Mouse (Mus musculus) adrenal gland, adult 8-10 months (tissue): ENCODE results near the gene Grm8. TPM values are rescaled to one million over a fixed set of nuclear protein-coding genes. Genes with fewer than 3 reads are reported as not detected.

ENCODE experiments used
- DNase-seq: peaks from one replicate; pipeline ENCODE4 v3.0.0; 2022
- total RNA-seq, 4 experiments: library from RNA; stranded (reverse); gene quantifications; 2 replicates each; pipeline ENCODE4 v1.2.4; 2022

Gene Grm8
- total RNA-seq, 4 experiments from 2014 or later: 0.48 to 1.0 (median 0.70) TPM

DNA sequence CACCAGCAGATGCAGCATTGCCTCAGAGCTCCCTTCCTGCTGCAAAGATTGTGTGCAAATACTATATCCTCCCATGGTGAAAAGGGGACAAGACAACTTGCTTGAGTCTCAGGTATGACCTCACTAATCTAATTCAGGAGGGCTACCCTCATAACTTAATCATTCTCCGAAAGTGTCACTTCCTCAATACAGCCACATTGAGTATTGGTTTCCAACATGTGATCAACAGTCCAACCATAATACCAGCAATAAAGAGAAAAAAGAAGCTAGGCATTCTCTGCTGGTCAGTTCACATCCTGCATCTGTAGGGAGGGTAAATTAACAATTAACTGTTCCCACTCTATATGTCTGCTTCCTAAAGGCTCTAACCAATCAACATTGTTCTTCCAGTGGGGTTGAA, 94.2 kb downstream of the Grm8 start:
- no peak for DNase-seq

DNA sequence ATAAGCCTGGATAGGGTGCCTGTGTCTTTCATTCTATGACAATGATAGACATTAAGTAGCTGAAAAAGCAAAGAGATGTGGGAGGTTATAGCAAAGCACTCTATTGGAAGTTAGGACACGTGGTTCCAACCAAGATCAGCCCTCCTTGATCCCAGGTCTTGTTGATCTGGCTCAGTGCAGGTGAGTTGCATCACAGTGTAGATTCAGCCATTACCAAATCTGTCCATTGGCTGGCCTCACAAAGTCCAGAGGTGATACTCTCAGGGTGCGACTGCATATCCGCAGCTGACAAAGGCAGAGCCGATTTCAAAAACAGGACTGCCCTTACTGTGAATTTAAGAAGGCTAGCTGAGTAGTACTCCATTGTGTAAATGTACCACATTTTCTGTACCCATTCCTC, 103.0 kb downstream of the Grm8 start:
- no peak for DNase-seq

DNA sequence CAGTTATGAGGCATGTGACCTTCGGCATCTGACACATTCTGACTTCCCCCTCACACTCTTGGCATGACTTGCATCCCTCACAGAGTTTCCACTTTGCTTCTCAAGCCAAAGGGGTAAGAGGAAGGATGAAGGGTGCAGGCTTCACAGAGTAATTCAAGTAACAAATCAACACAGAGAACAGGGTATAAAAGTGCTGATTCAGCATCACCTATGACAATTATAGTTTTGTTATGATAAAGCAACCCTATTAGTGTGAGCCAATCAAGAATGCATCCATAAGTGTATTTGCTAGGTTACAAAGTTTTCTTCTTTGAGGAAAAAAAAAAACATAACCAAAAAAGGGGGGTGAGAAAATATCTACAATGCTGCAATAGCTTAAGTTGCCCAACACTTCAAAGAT, 117.3 kb downstream of the Grm8 start:
- no peak for DNase-seq

DNA sequence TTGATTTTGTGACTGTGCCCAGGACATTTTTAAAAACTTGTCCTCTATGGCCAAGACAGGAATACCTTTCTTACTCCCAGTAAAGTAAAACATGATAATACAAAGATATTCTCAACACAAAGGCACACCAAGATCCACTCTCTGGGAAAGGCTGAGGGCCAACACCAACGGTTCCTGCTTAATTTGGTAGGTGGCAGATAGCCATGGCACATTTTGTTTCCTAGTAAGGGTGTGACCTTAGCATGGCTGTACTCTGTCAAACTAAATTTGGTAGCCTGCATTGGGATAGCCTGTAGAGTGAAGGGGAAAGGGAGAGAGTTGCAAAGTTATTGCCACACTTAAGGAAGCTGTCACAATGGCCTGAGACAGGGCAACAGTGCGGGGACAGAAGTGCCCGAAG, 128.0 kb downstream of the Grm8 start:
- DNase-seq: no peak

DNA sequence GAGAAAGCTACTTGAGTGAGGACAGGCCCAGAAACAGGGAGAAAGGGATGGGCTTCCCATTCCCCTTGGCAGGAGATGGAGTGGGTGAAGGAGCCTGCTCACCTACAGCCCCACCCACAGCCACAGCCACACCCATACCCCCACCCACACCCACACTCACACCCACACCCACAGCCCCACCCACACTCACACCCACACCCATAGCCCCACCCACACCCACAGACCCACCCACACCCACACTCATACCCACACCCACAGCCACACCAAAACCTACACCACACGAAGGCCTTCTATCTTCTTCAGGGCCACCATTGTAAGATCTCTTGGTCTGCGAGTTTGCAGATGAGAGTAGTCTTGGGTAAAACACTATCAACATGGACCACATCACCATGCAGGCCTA, 137.7 kb downstream of the Grm8 start:
- no peak for DNase-seq

DNA sequence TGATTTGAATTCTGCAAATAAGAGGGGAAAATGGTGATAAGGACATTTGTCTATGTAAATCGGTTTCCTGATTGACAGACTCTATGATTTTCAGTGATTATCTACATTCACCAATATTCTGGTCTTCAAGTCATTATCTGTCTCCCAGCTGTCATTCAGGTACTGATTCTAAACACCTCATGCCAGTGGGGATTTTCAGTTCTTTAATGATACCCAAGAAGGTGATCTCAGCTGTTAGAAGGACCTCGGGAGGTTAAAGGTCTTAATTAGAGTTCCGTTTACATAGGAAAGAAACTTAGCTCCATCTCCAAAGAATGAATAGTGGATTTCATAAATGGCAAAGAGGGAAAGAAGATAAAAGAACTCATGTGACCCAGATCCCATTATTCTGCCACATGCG, 143.7 kb downstream of the Grm8 start:
- DNase-seq: no peak

DNA sequence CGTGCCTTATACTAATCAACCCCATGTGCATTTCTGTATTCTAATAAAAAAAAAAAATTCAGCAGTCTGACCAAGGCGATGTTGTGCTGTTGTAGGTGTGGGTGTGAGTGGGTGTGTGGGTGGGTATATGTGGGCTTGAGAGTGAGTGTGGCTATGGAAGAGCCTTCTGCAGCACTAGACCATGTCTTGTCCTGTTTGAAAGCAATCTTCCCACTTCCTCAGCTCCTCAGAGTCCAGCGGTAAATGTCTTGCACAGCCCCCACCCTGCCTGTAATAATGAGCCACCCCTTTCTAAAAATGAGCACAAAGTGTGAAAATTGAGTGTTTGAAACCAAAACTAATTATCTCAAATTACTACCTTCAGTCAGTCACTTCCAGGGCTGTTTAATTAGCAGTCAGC, 152.4 kb downstream of the Grm8 start:
- DNase-seq: no peak

DNA sequence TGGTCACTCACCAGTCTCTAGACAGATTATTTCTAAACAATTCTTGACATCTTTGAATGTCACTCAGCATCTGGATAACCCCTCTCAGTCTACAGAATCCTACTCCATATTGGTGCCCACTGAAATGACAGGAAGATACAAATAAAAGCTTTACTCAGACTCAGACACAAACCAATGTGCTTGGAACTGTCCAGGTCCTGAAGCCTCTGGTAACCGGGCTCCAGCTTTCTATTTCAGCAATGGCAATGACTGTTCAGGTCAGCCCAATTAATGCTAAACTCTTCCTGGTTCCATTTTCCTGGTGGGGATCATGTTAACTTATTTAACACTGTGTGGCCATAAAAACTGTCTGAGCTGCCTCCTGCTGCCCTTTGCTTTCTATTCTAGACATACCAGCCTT, 153.0 kb downstream of the Grm8 start:
- no peak for DNase-seq

DNA sequence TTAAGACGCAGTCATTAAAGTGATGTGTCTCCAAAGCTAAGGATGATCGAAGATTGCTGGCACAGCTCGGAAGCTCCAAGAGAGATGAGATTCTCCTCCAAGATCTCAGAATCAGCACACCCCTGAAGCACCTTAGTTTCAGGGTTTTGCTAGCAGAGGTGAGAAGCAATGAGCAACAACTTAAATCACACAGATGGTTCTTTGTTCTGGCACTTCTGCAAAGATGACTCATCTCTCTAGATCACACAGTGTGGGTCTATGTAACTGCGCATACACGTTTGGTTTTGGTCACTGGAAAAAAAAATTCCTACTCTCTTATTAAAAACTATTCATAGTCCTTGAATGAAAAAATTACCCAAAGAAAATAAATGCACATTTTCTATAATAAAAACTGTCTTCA, 157.6 kb downstream of the Grm8 start:
- DNase-seq: no peak

DNA sequence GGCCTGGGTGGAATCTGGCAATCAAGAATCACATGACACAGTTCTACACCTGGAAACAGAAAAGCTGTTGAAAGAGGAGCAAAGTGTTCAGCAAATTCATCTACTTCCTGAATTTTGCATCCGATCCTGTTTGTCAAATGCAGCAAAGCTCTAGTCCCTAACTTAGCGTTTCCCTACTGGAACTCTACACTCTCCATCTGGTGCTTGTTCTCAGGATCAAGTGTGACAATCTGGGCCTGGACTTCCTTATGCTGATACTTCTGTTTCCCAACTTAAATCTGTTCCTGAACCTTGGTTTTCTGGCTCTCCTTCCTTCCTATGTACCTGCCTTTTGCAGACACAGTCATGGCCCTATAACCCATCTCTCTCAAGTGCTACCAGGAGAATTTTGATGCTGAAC, 166.1 kb downstream of the Grm8 start:
- DNase-seq: no peak

DNA sequence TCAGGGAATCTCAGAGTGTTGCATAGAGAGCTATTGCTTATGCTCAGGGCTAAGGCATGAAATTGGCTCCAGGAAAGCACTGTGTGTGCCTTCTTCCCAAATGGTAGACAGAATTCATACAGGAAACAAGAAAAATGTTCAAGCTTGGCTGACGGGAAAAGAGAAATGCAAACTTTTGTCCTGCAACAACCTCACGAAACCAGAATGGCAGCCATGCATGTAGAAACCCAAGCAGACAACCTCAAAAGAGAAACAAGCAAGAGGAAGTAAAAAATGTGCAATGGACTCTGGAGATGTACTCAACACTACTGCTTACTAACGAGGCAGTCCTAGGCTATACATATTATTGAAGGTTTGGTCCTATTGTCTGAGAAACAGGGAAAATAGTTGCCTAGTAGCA, 167.9 kb downstream of the Grm8 start:
- no peak for DNase-seq

DNA sequence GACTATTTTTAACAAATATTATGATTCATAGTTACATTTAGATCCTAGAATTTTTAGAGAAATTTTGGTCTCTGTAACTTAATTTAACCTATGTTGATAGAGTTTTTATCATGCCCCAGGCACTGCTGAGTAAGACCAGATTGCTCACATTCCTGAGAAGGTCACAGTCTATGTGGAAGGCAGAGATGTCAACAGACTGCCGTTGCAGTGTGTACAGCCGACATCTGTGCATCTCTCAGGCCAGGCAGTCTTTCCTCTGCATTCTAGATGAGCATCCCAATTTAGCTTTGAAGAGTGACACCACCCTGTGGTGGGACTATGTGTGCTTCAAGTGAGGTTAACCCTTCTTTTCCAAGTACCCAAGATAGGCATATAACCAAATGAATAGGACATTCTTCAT, 169.7 kb downstream of the Grm8 start:
- DNase-seq: no peak

DNA sequence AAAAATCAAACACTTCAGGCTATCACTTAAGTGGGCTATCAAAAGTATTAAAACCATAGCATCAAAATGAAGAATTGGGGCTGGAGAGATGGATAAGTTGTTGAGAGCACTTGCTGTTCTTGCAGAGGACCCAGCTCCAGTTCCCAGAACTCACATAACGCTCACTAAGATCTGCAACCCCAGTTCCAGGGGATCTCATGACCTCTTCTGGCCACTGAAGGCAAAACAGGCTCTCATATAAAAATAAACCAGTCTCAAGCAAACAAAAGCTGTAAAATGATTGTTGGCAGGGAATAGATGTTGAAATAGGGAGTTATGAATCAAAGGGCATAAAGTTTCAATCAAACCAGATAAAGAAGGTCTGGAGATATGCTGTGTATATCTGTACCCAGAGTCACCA, 171.1 kb downstream of the Grm8 start:
- no peak for DNase-seq

DNA sequence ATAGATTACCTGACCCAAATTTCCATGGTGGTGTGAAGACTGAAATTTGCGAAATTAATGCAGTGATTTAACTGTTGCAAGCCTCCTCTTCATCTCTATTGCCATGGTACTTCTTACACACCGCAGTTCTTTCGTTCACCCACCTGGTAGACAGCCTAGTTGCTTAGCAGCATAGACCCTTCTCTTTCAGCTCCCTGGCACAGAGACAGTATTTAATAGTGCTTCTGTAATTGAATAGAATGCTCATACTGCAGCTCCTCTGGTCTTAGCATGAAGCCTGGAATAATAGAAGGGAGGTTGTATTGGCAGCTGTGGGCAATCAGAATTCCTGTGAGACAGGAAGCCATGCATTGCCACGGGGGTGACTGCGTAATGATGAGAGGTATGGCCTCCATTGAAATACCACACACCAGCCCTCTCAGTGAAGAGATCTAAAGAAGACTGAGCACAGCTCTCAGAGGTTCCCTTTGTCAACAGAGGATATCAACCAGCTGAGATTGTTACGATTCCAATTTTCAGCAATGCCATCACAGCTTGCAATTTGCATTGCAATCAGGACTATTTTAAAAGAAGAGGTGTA, 178.6 kb downstream of the Grm8 start:
- no peak for DNase-seq

DNA sequence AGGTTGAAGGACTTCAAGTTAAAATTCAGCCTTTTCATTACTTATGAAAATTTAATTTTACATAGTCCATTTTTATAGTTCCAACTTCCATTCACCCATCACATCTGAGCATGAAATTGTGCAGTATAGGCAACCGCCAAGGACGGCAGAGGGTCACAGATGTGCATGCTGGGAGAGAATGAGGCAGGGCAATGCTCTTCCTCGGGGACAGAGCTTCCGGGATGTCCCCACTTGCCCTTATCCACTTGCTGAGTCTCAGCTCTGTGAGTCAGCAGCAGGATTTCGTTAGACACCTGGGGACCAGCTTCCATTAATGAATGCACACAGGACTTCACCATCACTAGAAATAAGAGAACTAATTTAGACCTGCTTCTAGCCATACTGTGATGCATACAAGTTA, 183.5 kb downstream of the Grm8 start:
- DNase-seq: no peak

DNA sequence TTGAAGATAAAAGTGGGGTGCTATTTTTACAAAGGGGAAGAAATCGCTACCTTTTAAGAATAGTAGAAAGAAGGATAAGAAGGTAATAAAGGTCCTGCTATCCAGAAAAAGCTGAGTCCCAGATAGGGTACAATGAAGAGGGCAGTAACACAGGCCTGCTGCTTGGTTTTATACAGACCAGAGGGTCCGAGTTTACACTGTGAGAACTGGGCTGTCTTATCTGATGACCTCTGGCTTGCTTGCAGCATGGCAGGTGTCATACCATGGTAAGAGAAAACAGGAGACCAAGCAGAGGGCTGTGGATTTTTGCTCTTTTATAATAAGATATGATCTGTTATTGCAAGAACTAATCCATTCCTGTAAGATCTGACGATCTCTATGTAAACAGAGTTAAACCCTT, 206.9 kb downstream of the Grm8 start:
- no peak for DNase-seq

DNA sequence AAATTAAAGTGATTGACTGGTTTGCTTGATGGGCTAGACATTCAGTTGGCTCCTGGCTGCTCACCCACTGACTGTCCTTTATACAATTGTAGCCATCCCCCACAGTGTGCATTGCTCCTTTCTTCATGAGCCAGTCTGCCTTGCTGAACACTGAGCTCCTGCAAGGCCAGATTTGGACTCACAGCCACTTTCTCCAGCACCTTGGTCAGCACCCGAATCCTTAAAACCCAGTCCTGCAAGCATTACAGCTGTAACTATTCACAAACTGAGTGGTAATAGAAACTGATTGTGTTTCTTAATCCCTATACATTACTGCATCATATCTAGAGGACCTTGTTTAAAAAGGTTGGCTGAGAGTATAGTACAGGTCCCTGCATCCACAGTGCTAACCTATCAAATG, 221.7 kb downstream of the Grm8 start:
- DNase-seq: no peak

DNA sequence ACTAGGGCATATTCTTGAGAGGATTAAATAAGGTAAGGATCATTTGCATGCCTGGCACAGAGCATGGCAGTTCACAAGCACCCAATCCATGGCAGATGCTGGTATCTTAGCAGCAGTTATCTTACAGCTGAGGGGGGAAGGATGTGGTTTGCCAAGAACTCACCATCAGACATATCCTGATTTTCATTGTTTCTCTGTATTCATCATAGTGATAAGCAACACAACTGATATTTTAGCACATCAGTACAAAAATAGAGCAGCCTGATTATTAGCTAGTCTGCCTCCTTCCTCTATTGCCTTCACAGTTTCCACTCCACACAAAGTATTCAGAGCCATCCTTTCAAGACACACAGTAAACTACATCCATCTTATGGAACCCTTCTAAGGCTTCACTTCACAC, 230.6 kb downstream of the Grm8 start:
- DNase-seq: no peak

DNA sequence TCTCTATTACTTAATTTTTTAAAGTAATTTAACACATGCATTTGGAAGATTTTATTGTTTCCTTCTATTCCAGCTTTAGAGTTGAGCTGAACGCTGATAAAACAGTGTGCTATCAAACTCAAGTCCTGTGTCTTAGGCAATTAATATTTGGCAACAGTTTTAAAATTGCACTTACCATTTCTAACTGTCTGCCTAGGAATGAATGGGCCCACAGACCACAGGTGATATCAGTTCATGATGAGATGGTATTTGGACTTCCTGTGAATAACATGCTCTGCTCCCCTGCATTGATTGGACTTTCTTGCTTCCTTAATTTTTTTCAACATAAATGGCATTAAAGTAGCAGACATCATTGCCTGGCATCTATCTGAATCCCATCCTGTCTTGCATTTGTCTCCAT, 232.8 kb downstream of the Grm8 start:
- no peak for DNase-seq

DNA sequence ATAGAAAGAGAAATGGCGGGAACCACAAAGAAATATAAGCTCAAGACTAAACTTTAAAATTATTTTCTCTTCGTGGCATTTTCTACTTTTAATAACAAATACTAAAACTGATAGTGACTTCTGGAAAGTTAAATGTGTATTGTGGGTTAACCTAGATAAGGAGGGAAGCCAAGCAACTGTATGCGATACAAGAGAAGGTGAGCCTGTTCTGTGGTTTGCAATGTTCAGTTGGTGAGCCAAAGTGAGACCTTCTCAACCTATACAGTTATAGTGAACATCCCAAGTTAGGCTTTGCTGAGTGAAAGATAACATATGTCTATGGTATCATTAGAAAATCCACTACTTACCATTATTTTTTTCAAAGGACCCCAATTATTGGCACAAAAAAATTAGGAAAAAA, 233.6 kb downstream of the Grm8 start:
- DNase-seq: no peak

DNA sequence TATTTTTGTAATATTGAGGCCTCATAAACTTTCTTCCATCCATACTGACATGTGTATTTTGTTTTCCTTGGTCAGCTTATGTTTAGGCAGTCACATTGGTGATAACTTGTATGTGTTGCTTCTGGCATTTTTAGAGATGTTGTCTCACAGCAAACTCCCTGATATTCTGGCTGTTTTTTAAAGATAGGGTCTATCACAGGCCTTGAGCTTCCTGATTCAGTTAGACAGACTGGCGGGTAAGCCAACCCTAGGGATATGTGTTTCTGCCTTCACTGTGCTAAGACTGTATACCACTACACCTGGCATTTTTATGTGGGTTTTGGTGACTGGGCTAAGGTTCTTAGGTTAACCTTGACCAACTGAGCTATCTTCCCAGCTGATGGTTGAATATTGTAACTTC, 239.8 kb downstream of the Grm8 start:
- no peak for DNase-seq

DNA sequence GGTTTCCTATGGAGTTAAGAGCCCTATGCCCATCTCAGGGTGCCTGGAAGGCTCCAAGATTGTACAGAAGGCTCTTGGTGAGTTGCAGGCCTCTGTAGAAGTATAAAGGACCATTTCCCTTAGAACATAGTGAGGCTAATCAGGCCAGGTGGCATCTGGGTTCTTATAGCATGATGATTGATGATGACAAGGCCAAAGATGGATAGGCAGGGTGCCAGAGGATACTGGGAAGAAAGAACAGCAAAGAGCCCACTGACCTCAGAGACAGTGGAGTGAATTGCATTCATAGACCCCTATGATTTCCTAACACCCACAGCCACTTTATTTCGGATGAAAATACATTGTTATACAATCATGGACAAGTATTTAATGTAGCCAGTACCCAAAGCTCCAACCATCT, 242.1 kb downstream of the Grm8 start:
- no peak for DNase-seq

DNA sequence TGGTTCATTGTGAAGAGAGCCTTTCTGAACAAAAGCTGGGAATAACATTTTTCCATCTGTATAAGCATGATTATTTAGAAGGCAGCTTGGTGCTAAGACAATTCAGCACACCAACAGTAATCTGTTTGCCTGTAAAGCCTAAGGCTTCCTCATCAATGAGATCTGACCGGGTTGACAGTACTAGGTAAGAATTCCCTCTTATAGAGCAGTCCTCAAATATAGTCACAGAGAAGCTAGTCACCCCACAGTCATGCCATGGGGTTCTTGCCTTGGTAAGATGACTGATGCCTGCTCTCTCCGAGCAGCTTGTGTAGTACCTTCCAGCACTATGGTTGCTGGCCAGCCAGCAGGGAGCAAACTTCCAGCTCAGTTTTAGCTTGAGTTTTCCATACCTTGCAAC, 246.6 kb downstream of the Grm8 start:
- DNase-seq: no peak

DNA sequence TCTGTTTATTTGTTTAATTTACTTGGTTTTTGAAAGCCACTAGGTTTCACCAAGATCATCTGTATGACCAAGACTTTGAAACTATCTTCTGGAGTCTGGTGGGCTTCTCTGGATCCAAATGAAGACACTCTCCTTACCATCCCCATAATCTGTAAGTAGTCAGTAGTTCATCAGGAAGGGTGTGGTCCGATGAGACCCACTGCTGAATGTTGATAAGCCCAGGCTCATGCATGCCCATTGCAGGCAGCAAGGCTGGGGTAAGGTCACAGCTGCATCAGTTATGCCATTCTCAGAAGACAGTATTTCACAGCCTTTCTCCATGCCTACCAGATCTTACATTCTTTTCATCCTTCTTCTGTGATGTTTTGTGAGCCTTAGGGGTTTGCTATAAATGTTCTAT, 247.1 kb downstream of the Grm8 start:
- no peak for DNase-seq

DNA sequence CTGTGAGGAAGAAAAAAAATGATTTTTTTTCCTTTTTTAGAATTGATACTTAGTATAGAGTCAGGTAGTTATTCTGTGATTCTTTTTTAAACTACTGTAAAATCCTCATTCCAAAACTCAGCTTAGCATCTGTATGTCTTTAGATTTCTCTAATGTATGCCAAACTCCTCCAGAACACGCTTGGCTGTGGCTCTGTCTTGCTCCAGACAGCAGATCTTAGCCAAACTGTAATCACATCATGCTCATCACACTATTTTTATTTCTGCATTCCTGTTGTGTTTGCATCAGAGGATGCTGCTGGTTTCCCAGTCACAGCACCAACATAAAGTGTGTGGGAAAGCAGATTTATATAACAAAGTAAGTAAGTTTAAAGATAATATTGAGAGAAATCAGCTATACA, 249.2 kb downstream of the Grm8 start:
- no peak for DNase-seq

DNA sequence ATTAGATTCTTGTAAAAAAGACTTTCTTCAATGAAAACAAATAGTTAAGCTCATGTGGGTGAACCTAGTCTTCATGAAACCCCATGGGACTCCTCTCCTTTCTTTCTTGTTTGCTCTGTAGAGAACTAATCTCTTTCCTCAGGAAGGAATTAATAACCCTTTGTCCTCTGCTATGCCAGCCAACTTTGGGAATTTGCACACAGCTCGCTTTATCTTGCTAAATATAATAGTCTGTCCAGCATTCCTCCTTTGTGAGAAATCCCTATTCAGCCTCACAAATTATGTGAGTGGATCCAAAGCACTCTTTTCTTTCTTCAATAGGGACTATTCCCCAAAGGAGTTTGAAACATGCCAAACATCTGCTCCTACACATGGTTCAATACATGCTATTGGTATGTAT, 285.3 kb downstream of the Grm8 start:
- no peak for DNase-seq
